Mouse (Mus musculus): Measurements from ENCODE around the gene Gstp1. TPM values are rescaled to one million over a fixed set of nuclear protein-coding genes. Genes with fewer than 3 reads are reported as not detected.
"Not testable (repeated sequence)": the region's sequence is repeated elsewhere in the genome, so short reads cannot be mapped to it uniquely, and the experiment has no call there.

The Gstp1 gene
- total RNA-seq, 2 experiments from 2014 or later = 395 to 398 TPM

DNA sequence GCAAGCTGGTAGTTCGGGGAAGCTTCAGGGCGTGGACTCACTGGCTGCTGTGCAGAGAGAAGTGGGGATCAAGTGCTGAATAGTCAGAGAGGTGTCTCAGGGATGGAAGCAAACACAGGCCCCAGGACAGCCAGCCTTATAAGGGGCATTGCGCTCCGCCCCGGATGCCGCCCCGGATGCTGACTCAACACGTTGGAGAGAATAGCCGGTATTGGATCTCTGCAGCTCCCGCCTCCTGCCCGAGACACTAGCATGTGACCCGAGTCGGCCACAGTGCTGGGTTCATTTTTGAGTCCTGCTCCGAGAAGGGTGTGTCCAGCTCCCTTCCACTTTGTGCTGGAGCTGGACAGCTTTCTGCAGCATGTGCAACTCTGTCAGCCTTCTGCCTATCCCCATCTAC, 4.3 kb upstream of the Gstp1 start:
- DNase-seq (ENCODE audit: low spot score in 2 of 2) = no peak
- no peak for TF ChIP-seq CTCF (conservative IDR thresholded peaks at IDR 0.05)
- Histone ChIP-seq H3K4me3 (no peak overlapping the region), H3K27ac (no peak overlapping the region)

DNA sequence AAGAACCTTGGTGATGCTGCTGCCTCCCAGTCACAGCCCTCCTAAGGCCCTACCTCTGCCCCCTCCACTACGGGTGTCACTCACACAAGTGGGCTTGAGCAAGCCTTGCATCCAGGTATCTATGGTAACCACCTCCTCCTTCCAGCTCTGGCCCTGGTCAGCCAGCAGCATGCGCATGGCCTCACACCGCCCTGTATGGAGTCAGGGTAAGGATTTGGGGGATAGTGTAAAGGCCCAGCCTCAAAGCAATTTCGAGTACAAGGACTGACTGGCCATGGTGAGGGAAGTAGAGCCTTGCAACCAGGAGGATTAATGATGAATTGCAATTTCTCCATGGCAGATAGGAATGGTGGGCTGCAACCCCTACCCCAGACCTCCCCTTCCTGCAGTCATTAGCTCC, 3.7 kb upstream of the Gstp1 start:
- H3K27ac ChIP-seq; H3K4me3 ChIP-seq; DNase-seq (ENCODE audit: low spot score in 2 of 2): not testable (repeated sequence)

DNA sequence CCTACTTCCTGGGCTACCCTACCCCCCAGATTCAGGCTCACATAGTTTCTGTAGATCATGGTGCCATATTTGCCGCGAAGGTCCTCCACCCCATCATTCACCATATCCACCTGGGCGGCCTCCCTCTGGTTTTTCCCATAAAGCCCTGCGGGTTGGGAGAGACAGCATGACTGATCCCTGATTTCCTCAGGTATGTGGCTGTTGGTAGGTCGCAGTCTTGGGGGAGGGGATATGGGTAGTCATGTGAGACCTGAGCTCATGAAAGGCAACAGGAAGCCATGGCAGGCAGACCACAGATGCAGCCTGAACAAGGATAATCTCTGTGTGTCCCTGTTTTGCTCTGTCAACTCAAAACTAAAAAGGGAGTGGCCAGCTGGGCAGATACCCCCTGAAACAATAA, 3.2 kb upstream of the Gstp1 start:
- H3K4me3 ChIP-seq; H3K27ac ChIP-seq; DNase-seq (ENCODE audit: low spot score in 2 of 2): not testable (repeated sequence)

DNA sequence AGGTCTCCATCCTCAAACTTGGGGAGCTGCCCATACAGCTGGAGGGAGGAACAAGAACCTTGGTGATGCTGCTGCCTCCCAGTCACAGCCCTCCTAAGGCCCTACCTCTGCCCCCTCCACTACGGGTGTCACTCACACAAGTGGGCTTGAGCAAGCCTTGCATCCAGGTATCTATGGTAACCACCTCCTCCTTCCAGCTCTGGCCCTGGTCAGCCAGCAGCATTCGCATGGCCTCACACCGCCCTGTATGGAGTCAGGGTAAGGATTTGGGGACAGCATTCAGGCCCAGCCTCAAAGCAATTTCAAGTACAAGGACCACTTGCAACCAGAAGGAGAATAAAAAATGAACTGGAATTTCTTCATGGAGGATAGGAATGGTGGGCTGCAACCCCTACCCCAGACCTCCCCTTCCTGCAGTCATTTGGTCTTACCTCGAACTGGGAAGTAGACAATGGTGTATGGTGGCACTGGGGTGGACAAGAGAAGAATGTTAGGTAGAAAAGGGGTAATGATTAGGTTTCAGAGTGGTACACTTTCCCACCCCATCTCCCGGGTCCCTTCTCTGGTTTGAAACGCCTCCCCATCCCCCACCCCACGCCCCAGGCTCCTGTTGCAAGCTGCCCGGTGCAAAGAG, 514 bp downstream of the Gstp1 start:
- H3K4me3 ChIP-seq = peak overlapping the region; percentile 68
- not testable (repeated sequence) for DNase-seq (ENCODE audit: low spot score in 2 of 2)
- peak overlapping the region; percentile 94 for H3K27ac ChIP-seq

DNA sequence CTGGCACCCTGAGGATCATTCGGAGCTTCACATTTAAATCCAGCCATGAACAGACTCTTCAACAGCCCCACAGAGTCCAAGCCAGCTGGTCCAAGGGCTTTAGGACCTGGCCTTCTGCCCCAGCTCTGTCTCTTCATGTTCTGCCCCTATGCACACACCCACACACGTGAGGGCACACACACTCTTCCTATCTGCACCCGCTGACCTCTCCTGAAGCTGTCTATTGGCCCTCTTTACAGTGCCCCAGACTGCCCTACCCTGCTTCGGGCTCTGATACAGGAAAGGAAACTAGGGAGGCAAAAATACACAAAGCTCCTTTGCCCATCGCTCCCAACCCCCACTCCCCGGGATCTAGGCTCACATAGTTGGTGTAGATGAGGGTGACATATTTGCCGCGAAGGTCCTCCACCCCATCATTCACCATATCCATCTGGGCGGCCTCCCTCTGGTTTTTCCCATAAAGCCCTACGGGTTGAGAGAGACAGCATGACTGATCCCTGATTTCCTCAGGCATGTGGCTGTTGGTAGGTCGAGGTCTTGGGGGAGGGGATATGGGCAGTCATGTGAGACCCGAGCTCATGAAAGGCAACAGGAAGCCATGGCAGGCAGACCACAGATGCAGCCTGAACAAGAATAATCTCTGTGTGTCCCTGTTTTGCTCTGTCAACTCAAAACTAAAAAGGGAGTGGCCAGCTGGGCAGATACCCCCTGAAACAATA, 1.3 kb downstream of the Gstp1 start:
- no peak for DNase-seq (ENCODE audit: low spot score in 2 of 2)
- Histone ChIP-seq H3K27ac (peak overlapping the region; percentile 18; the same call in 1 of the 2 replicates), H3K4me3 (peak overlapping the region; percentile 27)
- no peak for TF ChIP-seq CTCF (conservative IDR thresholded peaks at IDR 0.05)

DNA sequence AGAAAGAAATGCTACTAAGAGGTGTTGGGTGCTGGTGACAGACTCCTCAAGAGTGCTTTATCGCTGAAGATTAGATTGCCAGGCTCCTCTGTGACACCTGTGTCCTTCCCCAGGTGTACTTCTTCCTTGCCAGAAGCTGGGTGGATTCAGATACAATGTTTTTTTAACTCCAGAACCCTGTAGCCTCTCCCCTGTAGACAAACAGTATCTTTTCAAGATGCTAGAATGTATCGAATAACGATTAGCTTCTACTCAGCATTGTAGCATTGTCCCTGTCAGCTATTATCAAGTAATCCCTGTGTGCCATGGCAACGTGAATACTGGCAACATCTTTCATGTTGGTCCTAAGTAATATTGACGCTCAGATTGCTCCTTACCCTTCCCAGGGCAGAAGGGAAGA, 4.0 kb downstream of the Gstp1 start:
- TF ChIP-seq CTCF (conservative IDR thresholded peaks at IDR 0.05) = no peak
- H3K27ac ChIP-seq = no peak overlapping the region
- no peak overlapping the region for H3K4me3 ChIP-seq
- DNase-seq (ENCODE audit: low spot score in 2 of 2) = no peak

DNA sequence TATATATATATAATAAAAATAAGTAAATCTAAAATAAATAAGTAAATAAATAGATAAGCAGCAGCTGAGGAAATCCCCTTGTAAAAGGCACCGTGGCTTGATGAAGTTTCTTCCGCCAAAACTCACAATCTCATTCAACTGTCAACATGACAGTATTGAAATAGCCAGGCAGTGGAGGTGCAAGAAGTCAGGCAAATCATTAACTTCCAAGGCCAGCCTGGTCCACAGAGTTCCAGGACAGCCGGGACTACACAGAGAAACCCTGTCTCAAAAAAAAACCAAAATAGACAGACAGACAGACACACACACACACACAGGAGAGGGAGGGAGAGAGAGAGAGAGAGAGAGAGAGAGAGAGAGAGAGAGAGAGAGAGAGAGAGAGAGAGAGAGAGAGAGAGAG, 4.5 kb downstream of the Gstp1 start:
- no peak for DNase-seq (ENCODE audit: low spot score in 2 of 2)
- Histone ChIP-seq H3K4me3 (no peak overlapping the region), H3K27ac (no peak overlapping the region)
- TF ChIP-seq CTCF (conservative IDR thresholded peaks at IDR 0.05) = no peak

DNA sequence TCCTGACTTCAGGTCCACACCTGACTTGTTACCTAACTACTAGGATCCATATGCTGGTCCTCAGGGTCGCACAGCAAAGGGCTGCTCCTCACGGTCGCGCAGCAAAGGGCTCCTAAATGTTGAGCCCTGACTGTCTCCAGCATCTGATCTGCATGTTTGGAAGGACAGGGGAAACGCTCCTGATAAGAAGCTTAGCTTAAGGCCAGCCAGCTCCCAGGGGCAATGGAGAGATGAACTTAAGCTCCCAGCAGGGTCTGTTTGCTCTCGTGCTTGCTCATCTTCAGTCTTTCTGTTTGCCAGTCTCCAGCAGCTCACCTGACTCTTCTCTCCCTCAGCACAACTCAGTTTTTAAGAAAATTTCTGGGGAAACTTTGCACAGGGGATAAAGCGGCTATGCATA, 5.1 kb downstream of the Gstp1 start:
- Histone ChIP-seq H3K27ac (no peak overlapping the region), H3K4me3 (no peak overlapping the region)
- DNase-seq (ENCODE audit: low spot score in 2 of 2) = no peak
- TF ChIP-seq CTCF (conservative IDR thresholded peaks at IDR 0.05) = no peak

DNA sequence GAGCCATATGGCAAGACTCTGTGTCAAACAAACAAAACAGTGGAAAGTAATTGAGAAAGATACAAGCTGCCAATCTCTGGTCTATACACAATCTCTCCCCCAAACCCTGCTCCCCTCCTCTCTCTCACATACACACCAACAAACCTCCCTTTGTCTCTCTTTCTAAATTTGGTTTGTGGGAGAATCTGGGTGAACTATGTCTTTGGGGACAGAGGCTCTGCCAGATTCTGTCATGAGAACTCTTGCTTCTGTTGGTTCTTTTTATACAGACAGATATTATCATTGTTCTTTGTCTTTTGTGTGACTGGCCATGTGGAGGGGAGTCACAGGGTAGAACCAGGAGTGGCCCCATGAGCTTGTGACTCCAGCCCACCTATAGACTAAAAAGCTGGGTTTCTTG, 10.2 kb downstream of the Gstp1 start:
- no peak for DNase-seq (ENCODE audit: low spot score in 2 of 2)
- Histone ChIP-seq H3K4me3 (no peak overlapping the region), H3K27ac (peak overlapping the region; percentile 62)
- no peak for TF ChIP-seq CTCF (conservative IDR thresholded peaks at IDR 0.05)

DNA sequence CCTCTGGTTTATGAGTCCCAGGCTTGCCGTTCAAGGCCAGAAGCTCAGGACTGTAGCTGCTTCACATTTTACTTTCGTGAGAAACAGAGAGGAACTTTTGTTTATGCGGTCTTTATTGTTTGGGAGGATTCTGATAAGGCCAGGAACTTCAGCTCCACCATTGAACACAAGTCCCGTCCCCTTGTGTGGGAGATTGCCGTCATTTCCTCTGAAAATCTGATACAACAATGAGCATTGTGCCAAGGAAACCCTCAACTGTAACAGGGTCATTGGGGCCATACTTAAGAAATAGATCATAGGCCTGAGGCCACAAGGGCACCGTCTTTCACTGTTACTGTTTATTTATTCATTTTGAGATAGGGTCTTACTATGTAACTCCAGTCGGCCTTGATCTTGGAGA, 14.6 kb downstream of the Gstp1 start:
- H3K4me3 ChIP-seq = no peak overlapping the region
- no peak for TF ChIP-seq CTCF (conservative IDR thresholded peaks at IDR 0.05)
- no peak for DNase-seq (ENCODE audit: low spot score in 2 of 2)
- H3K27ac ChIP-seq = no peak overlapping the region

DNA sequence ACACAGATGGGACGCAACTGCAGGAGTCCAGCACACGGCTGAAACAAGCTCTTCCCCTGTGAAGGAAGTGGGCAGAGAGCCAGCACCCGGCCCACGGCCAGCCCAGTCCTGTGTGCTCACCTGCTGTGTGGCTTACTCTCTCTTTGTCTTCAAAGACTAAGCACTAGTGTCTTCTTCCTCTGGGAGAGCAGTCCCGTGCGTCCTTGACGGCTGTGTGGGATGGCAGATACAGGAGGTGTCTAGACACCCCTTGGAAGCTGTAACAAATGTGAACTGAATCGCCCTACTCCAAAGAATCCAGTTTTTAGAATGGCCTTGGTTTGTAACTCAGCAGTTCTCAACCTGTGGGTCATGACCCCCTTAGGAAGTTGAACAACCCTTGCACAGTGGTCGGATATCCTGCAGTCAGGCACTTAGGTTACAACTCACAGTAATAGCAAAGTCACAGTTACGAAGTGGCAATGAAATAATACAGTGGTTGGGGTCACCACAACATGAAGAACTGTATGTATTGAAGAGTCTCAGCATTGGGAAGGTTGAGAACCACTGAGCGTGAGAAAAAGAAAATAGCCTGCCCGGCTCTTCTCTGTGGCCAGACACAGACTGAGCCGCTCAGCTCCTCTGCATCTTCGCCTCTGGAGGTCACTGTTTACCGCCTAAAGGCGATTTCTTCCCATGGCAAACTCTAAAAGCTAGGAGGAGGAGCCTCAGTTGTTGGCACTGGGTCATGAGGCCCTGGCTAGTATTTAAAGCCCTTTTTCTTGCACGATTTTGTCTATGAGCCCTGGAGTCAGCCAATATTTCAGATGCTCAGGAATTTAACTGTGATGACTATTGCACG, 18.8 kb downstream of the Gstp1 start:
- peak; percentile 94 for TF ChIP-seq CTCF (conservative IDR thresholded peaks at IDR 0.05)
- peak; percentile 79 to 82 for DNase-seq (ENCODE audit: low spot score in 2 of 2)
- H3K4me3 ChIP-seq = no peak overlapping the region
- peak overlapping the region; percentile 46; the same call in 1 of the 2 replicates for H3K27ac ChIP-seq

DNA sequence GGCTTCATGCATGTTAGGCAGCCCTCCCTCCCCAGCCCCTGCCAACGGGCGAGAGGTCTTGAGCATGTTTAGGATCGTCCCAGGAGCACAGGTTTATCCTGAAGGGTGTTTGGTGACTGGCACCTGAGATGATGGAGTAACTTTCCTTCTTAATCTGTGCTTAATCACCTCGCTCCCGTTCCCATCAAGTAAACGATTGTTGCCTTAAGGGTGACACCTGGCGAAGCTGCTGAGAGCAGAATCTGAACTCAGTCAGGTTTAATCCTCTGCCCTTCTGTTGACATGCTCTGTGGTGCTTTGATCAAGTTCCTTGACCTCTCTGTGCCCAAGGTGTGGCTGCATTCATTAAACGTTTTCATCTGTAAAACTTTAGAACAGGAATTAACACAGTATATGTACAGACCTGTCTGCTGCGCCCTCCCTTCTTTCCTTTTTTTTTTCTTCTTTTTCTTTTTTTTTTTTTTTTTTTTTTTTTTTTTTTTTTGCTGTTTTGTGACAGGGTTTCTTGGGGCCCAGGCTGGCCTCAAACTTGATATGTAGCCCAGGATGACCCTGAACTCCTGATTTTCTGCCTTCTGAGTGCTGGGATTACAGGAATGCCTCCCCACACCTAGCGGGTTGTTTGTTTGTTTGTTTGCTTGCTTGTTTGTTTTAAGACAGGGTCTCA, 19.7 kb downstream of the Gstp1 start:
- Histone ChIP-seq H3K27ac (no peak overlapping the region), H3K4me3 (no peak overlapping the region)
- DNase-seq (ENCODE audit: low spot score in 2 of 2) = no peak
- TF ChIP-seq CTCF (conservative IDR thresholded peaks at IDR 0.05) = no peak

DNA sequence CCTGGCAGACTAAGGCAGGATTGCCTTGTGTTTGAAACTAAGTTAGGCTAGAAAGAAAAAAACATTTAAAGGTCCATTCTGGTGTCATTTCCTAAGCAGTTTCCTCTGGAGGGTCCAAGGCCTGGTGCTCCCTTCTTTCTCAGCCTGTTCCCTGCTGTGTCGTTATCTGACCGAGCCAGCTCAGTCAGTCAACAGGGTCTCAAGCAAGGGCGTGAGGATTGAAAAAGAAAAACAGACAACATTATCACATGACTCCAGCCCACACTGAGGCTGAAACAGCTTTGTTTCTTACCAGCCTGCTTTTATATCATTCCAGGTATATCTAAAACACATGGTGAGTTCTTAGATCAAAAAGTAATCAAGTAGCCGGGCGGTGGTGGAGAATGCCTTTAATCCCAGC, 22.1 kb downstream of the Gstp1 start:
- no peak for TF ChIP-seq CTCF (conservative IDR thresholded peaks at IDR 0.05)
- no peak overlapping the region for H3K27ac ChIP-seq
- H3K4me3 ChIP-seq = no peak overlapping the region
- DNase-seq (ENCODE audit: low spot score in 2 of 2) = no peak

Measured in layer of hippocampus, adult 2 months (tissue).